In genomic region chr6:142654561-142654960, GRCm38 (mm10) we compare ENCODE assay signal across 20 mouse cellular contexts. TPM values are rescaled to one million over a fixed set of nuclear protein-coding genes. Genes with fewer than 3 reads are reported as not detected.
A peak's percentile ranks its signal among the peaks of the same experiment; 100 is the strongest.
DNase-seq lines count a peak whose midpoint lies in the region; ATAC-seq and TF ChIP-seq lines count a peak whose summit lies in the region.
"Had no signal": no experiment of that assay in that cellular context is flagged by ENCODE, and none has a peak within 500 bp of the region (broad histone marks: within the 10 kb centered on the region; RNA-seq: fewer than 3 reads in every experiment).

No protein-coding gene starts in this region.

- H3K27me3 ChIP-seq in kidney, adult 2 months (replicated peaks; ENCODE audit: control insufficient read depth, insufficient read depth, low read length) = no peaks in the 10 kb centered on the region
- H3K27me3 ChIP-seq in kidney, embryonic 16.5 days (ENCODE audit: insufficient read depth, low read length) = no peaks in the 10 kb centered on the region
- H3K27me3 ChIP-seq: embryonic facial prominence, embryonic 12.5 days; forebrain, embryonic 15.5 days; heart, embryonic 12.5 days had no signal

- intact Hi-C loops in heart, postnatal 14 days (cut with DNase I) = no loop called here

- H3K27ac ChIP-seq in kidney, adult 2 months (ENCODE audit: insufficient read depth, low read depth, low read length) = no peak overlapping the region
- no peak overlapping the region for H3K27ac ChIP-seq in kidney, embryonic 16.5 days (ENCODE audit: low read length)
- no peak overlapping the region for H3K27ac ChIP-seq in ES-E14 (ENCODE audit: insufficient read depth, low read depth, low read length, poor library complexity, severe bottlenecking)
- H3K27ac ChIP-seq: embryonic facial prominence, embryonic 12.5 days; forebrain, embryonic 15.5 days had no signal

- no peak overlapping the region for H3K9ac ChIP-seq in kidney, embryonic 16.5 days (replicated peaks; ENCODE audit: low read length)
- no peak overlapping the region for H3K9ac ChIP-seq in ES-E14 (ENCODE audit: insufficient read depth, low read depth, low read length, poor library complexity, severe bottlenecking)
- H3K9ac ChIP-seq: embryonic facial prominence, embryonic 12.5 days; forebrain, embryonic 15.5 days; heart, embryonic 12.5 days had no signal

- H3K4me3 ChIP-seq in kidney, adult 2 months (ENCODE audit: insufficient read depth, low read depth, low read length) = no peak overlapping the region
- H3K4me3 ChIP-seq in kidney, embryonic 16.5 days (ENCODE audit: low read length) = no peak overlapping the region
- H3K4me3 ChIP-seq in ES-E14 (ENCODE audit: insufficient read depth in 1 of 2, low read depth in 1 of 2, low read length in 2 of 2, poor library complexity in 1 of 2, severe bottlenecking in 1 of 2) = no peak overlapping the region
- H3K4me3 ChIP-seq: embryonic facial prominence, embryonic 12.5 days; forebrain, embryonic 15.5 days; heart, embryonic 12.5 days had no signal

- WGBS in kidney, adult 2 months = 39% methylated on average over 5 of the region's 5 CpGs
- 32% methylated on average over 5 of the region's 5 CpGs for WGBS in kidney, embryonic 16.5 days

- H3K4me2 ChIP-seq in kidney, embryonic 16.5 days (replicated peaks; ENCODE audit: low read depth, low read length) = no peak overlapping the region
- H3K4me2 ChIP-seq: embryonic facial prominence, embryonic 12.5 days; forebrain, embryonic 15.5 days; heart, embryonic 12.5 days had no signal

- DNase-seq in heart, adult 11 months = peak; percentile 78
- no peak for DNase-seq in heart, postnatal 14 days
- peak; percentile 71 for DNase-seq in kidney, adult 2 months
- peak; percentile 13 for DNase-seq in ES-E14 (ENCODE audit: low read depth, low spot score)
- peak; percentile 15 for DNase-seq in brain, embryonic 14.5 days (ENCODE audit: low read depth)
- no peak for DNase-seq in cerebellum, adult 9-10 months
- no peak for DNase-seq in ovary, postnatal 36 days (ENCODE audit: low spot score)
- DNase-seq: adrenal gland, adult 2 months; adrenal gland, postnatal 25 days; cerebellum, adult 11 months; cerebellum, adult 8-10 months; cerebellum, postnatal 25 days; gastrocnemius, postnatal 14 days; heart, postnatal 36 days had no signal

- in situ Hi-C loops in ES-E14 (cut with MboI; ENCODE audit: low sequenced_read_pairs in 2 of 2, unreplicated experiment in 2 of 2) = no loop called here

- H3K9me3 ChIP-seq in kidney, embryonic 16.5 days (ENCODE audit: low read length) = no peaks in the 10 kb centered on the region
- H3K9me3 ChIP-seq in ES-E14 (ENCODE audit: control insufficient read depth, insufficient read depth, low read depth, low read length) = no peaks in the 10 kb centered on the region
- H3K9me3 ChIP-seq: embryonic facial prominence, embryonic 12.5 days; forebrain, embryonic 15.5 days; heart, embryonic 12.5 days had no signal

- H3K4me1 ChIP-seq in kidney, adult 2 months (ENCODE audit: control insufficient read depth, insufficient read depth, low read length) = no peaks in the 10 kb centered on the region
- no peaks in the 10 kb centered on the region for H3K4me1 ChIP-seq in kidney, embryonic 16.5 days (ENCODE audit: insufficient read depth, low read length)
- H3K4me1 ChIP-seq in ES-E14 (ENCODE audit: control insufficient read depth in 2 of 2, insufficient read depth in 2 of 2, low read length in 2 of 2, poor library complexity in 1 of 2) = no peaks in the 10 kb centered on the region
- H3K4me1 ChIP-seq: embryonic facial prominence, embryonic 12.5 days; forebrain, embryonic 15.5 days; heart, embryonic 12.5 days had no signal

- TF ChIP-seq POLR2A in kidney, adult 2 months (IDR thresholded peaks at IDR 0.05; ENCODE audit: low read depth, low read length) = no peak
- no peak for TF ChIP-seq POLR2A in brain, embryonic 14.5 days (IDR thresholded peaks at IDR 0.05; ENCODE audit: borderline replicate concordance, extremely low read depth, insufficient read depth, insufficient read length, poor library complexity, severe bottlenecking)

- no peak for ATAC-seq in kidney, embryonic 16.5 days (ENCODE audit: low FRiP score, low TSS enrichment)
- ATAC-seq: forebrain, embryonic 15.5 days; hindbrain, embryonic 16.5 days; Patski had no signal

- no peak for TF ChIP-seq CTCF in kidney, adult 2 months (conservative IDR thresholded peaks at IDR 0.05; ENCODE audit: insufficient read depth, insufficient read length, low read depth, low read length)
- no peak for TF ChIP-seq CTCF in brain, embryonic 14.5 days (IDR thresholded peaks at IDR 0.05; ENCODE audit: borderline replicate concordance, extremely low read depth, insufficient read depth, insufficient read length)

- H3K36me3 ChIP-seq in kidney, adult 2 months (ENCODE audit: control insufficient read depth, insufficient read depth, low read length) = no peaks in the 10 kb centered on the region
- no peaks in the 10 kb centered on the region for H3K36me3 ChIP-seq in kidney, embryonic 16.5 days (ENCODE audit: insufficient read depth, low read length)
- H3K36me3 ChIP-seq in ES-E14 (ENCODE audit: control insufficient read depth, insufficient read depth, low read length, poor library complexity, severe bottlenecking) = no peaks in the 10 kb centered on the region
- H3K36me3 ChIP-seq: embryonic facial prominence, embryonic 12.5 days; forebrain, embryonic 15.5 days had no signal

TF ChIP-seq in ES-E14, 5 proteins besides CTCF, POLR2A, EP300 and RAD21:
- TF ChIP-seq HCFC1 (IDR thresholded peaks at IDR 0.05; ENCODE audit: borderline replicate concordance, insufficient read depth, low read length) = no peak
- TF ChIP-seq CHD2 (IDR thresholded peaks at IDR 0.05; ENCODE audit: low read depth, low read length) = no peak
- no peak for TF ChIP-seq MAFK (IDR thresholded peaks at IDR 0.05; ENCODE audit: insufficient read depth, low read depth, low read length)
- TF ChIP-seq ZC3H11A (IDR thresholded peaks at IDR 0.05; ENCODE audit: borderline replicate concordance, low read depth, low read length) = no peak
- no peak for TF ChIP-seq ZNF384 (IDR thresholded peaks at IDR 0.05; ENCODE audit: low read depth, low read length)

RNA-seq across cellular contexts. Expression of gene Abcc9, which starts 47.6 kb away (rescaled TPM):
- total RNA-seq in heart, postnatal 14 days (2021) = 100 to 1,000 TPM; 223 to 229 TPM
- 4.1 and 5.3 TPM in 2 replicates for polyA plus RNA-seq in kidney, adult 2 months (2012; rRNA removed)
- 6.3 and 7.3 TPM in 2 replicates for polyA plus RNA-seq in kidney, embryonic 16.5 days (2015; fragmentation: Nextera tagmentation; extraction: Ambion mirVana)
- total RNA-seq in ES-E14 (2012; rRNA removed) = 0.05 and 0.13 TPM in 2 replicates
- polyA plus RNA-seq in brain, embryonic 14.5 days (2012; rRNA removed) = 4.4 and 8.0 TPM in 2 replicates
- polyA plus RNA-seq: Patski had no signal

Comparison
In these comparisons a context has a peak if more than half of its experiments do, and no peak if none do; other contexts are left out.
1. DNase-seq: peak in heart, adult 11 months (single experiment), kidney, adult 2 months (single experiment), ES-E14 (single experiment) and brain, embryonic 14.5 days (single experiment); none in heart, postnatal 14 days (0 of 2), cerebellum, adult 9-10 months (single experiment) and ovary, postnatal 36 days (single experiment).